Mouse (Mus musculus): ENCODE measurements around the gene Cep164. TPM values are rescaled to one million over a fixed set of nuclear protein-coding genes. Genes with fewer than 3 reads are reported as not detected.
A peak's percentile ranks its signal among the peaks of the same experiment; 100 is the strongest.
"Not testable (repeated sequence)": the region's sequence is repeated elsewhere in the genome, so short reads cannot be mapped to it uniquely, and the experiment has no call there.

Gene Cep164
- polyA plus RNA-seq, 1 experiment from 2014 or later: 16.4 TPM

GRCm38 (mm10) chr9:45846891-45847460, 18.5 kb upstream of the Cep164 start:
- no peaks in the 10 kb centered on the region for H3K9me3 ChIP-seq
- H3K4me2 ChIP-seq (replicated peaks): no peak overlapping the region
- H3K27ac ChIP-seq (replicated peaks): no peak overlapping the region
- no peak overlapping the region for H3K4me3 ChIP-seq
- WGBS: 86% methylated on average over 5 of the region's 5 CpGs
- no peaks in the 10 kb centered on the region for H3K27me3 ChIP-seq
- H3K36me3 ChIP-seq: no peaks in the 10 kb centered on the region
- H3K4me1 ChIP-seq: 0 out of 2 replicates have a peak, but pooled peaks cover under 1% of the 10 kb centered on the region
- ATAC-seq (ENCODE audit: low FRiP score, low read depth): no peak
- no peak overlapping the region for H3K9ac ChIP-seq (replicated peaks)

GRCm38 (mm10) chr9:45846176-45846575, 17.7 kb upstream of the Cep164 start:
- H3K36me3 ChIP-seq; H3K4me3 ChIP-seq; H3K27me3 ChIP-seq; H3K9ac ChIP-seq (replicated peaks); ATAC-seq (ENCODE audit: low FRiP score, low read depth); H3K9me3 ChIP-seq; H3K4me2 ChIP-seq (replicated peaks); H3K27ac ChIP-seq (replicated peaks); H3K4me1 ChIP-seq: not testable (repeated sequence)
- WGBS: 82% methylated on average over 2 of the region's 2 CpGs

- Histone ChIP-seq H3K36me3 (no peaks in the 10 kb centered on the region), H3K4me2 (replicated peaks) (no peak overlapping the region), H3K9me3 (no peaks in the 10 kb centered on the region), H3K27ac (replicated peaks) (no peak overlapping the region), H3K9ac (replicated peaks) (no peak overlapping the region), H3K4me1 (peaks cover 13% of the 10 kb centered on the region), H3K4me3 (no peak overlapping the region), H3K27me3 (no peaks in the 10 kb centered on the region)
- no peak for ATAC-seq (ENCODE audit: low FRiP score, low read depth)
- WGBS: 89% methylated on average over 3 of the region's 3 CpGs
These were observed 17.1 kb upstream of the Cep164 start for GRCm38 (mm10) chr9:45845541-45845940.

GRCm38 (mm10) chr9:45843780-45844179, 15.3 kb upstream of the Cep164 start:
- Histone ChIP-seq H3K9ac (replicated peaks) (no peak overlapping the region), H3K4me2 (replicated peaks) (no peak overlapping the region), H3K9me3 (no peaks in the 10 kb centered on the region), H3K4me1 (peaks cover 30% of the 10 kb centered on the region), H3K27ac (replicated peaks) (no peak overlapping the region), H3K36me3 (no peaks in the 10 kb centered on the region), H3K4me3 (no peak overlapping the region), H3K27me3 (no peaks in the 10 kb centered on the region)
- 90% methylated on average over 1 of the region's 1 CpGs for WGBS
- no peak for ATAC-seq (ENCODE audit: low FRiP score, low read depth)

- Histone ChIP-seq H3K9me3 (no peaks in the 10 kb centered on the region), H3K4me3 (no peak overlapping the region), H3K4me2 (replicated peaks) (no peak overlapping the region), H3K27ac (replicated peaks) (no peak overlapping the region), H3K36me3 (no peaks in the 10 kb centered on the region), H3K4me1 (peaks cover 31% of the 10 kb centered on the region), H3K9ac (replicated peaks) (no peak overlapping the region), H3K27me3 (no peaks in the 10 kb centered on the region)
- ATAC-seq (ENCODE audit: low FRiP score, low read depth): no peak
- 81% methylated on average over 5 of the region's 5 CpGs for WGBS
These were observed 14.5 kb upstream of the Cep164 start for GRCm38 (mm10) chr9:45843007-45843406.

DNA sequence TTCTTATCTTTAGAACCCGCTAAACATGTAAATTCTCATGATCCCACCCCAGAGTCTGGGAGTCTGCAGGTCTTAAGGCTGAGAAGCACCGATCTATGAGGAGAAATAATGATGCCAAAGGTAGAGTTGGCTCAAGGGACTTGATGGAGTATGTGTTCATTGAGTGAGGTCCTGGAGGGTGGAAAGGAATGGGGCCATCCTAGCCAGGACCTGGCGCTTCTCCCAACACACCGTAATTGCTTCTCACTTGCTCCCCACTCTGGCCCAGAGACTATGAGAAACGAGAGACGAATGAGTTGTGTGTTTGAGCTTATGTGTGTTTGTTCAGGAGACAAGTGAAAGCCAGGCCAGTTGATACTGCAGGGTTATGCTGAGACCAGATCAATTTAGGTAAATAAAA, 13.0 kb upstream of the Cep164 start:
- H3K27me3 ChIP-seq: no peaks in the 10 kb centered on the region
- no peaks in the 10 kb centered on the region for H3K9me3 ChIP-seq
- H3K4me3 ChIP-seq: no peak overlapping the region
- no peaks in the 10 kb centered on the region for H3K36me3 ChIP-seq
- H3K4me1 ChIP-seq: peaks cover 33% of the 10 kb centered on the region
- ATAC-seq (ENCODE audit: low FRiP score, low read depth): no peak
- no peak overlapping the region for H3K27ac ChIP-seq (replicated peaks)
- WGBS: 84% methylated on average over 6 of the region's 6 CpGs
- no peak overlapping the region for H3K9ac ChIP-seq (replicated peaks)
- H3K4me2 ChIP-seq (replicated peaks): 0 out of 2 replicates have a peak overlapping the region, but pooled peaks have one; percentile 83

GRCm38 (mm10) chr9:45840331-45840730, 11.8 kb upstream of the Cep164 start:
- WGBS: 73% methylated on average over 5 of the region's 5 CpGs
- H3K4me3 ChIP-seq: peak overlapping the region; percentile 86; the same call in 1 of the 2 replicates
- H3K27me3 ChIP-seq: no peaks in the 10 kb centered on the region
- H3K36me3 ChIP-seq: no peaks in the 10 kb centered on the region
- peaks cover 33% of the 10 kb centered on the region for H3K4me1 ChIP-seq
- ATAC-seq (ENCODE audit: low FRiP score, low read depth): no peak
- H3K4me2 ChIP-seq (replicated peaks): peak overlapping the region; percentile 83
- no peaks in the 10 kb centered on the region for H3K9me3 ChIP-seq
- H3K9ac ChIP-seq (replicated peaks): peak overlapping the region; percentile 88; the same call in 1 of the 2 replicates
- H3K27ac ChIP-seq (replicated peaks): no peak overlapping the region

DNA sequence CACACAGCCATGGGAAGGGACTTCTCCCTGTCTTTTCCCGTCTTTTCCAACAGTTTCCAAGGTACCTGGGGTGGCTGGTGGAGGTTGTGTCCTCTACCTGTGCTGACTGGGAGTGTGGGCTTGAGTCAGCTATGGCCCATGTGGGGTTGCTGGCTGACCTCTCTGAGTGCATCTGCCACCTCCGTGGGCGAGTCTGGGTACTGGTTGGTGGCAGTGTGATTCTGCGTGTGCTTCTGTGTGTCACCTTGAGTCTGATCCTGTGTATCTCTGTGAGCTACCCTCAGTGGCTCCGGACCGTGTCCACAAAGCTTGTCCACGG, 11.4 kb upstream of the Cep164 start:
- Histone ChIP-seq H3K27ac (replicated peaks) (no peak overlapping the region), H3K4me3 (peak overlapping the region; percentile 86), H3K4me2 (replicated peaks) (peak overlapping the region; percentile 83), H3K9me3 (no peaks in the 10 kb centered on the region), H3K4me1 (peaks cover 33% of the 10 kb centered on the region), H3K36me3 (no peaks in the 10 kb centered on the region), H3K9ac (replicated peaks) (peak overlapping the region; percentile 88), H3K27me3 (no peaks in the 10 kb centered on the region)
- WGBS: 79% methylated on average over 7 of the region's 7 CpGs
- ATAC-seq (ENCODE audit: low FRiP score, low read depth): no peak

GRCm38 (mm10) chr9:45839139-45839981, 10.9 kb upstream of the Cep164 start:
- WGBS: 19% methylated on average over 17 of the region's 17 CpGs
- H3K27ac ChIP-seq (replicated peaks): 0 out of 2 replicates have a peak overlapping the region, but pooled peaks have one; percentile 70

DNA sequence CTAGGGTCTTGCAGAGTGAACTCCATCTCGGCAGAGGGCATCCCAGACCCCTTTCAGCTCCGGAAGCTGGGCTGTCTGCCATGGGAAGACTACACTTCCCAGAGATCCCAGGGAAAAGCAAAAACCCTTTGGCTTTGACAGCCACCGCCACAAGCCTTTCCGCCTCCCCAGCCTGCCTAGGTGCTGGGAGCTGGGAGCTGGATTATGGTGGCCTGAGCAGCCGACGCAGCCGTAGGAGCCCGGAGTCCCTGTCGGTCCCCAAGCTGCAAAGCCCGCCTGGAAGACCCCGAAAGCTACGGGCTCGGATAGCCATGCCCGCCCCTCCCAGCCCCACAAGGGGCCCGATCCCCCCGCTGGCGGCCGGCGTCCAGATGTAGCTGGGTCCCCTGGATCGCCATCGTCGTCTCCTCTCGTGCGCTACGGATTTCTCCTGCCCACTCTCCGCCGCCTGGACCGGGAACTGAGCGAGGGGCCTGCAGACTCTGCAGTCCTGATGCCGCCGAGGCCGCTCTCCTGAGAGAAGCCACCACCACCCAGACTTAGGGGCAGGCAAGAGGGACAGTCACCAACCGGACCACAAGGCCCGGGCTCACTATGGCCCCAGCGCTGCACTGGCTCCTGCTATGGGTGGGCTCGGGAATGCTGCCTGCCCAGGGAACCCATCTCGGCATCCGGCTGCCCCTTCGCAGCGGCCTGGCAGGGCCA, 10.1 kb upstream of the Cep164 start, which contains the start of gene Bace1:
Gene Bace1 (plus strand): TSS at position 147 of the 705 bp plus-strand sequence.
- Histone ChIP-seq H3K36me3 (no peaks in the 10 kb centered on the region), H3K27ac (replicated peaks) (peak within 1 kb of the TSS; percentile 70), H3K9ac (replicated peaks) (peak within 1 kb of the TSS; percentile 88), H3K4me3 (peak within 1 kb of the TSS; percentile 86), H3K27me3 (no peaks in the 10 kb centered on the region), H3K9me3 (no peaks in the 10 kb centered on the region), H3K4me1 (peaks cover 33% of the 10 kb centered on the region), H3K4me2 (replicated peaks) (peak within 1 kb of the TSS; percentile 83)
- WGBS: 0% methylated on average over 40 of the region's 40 CpGs
- ATAC-seq (ENCODE audit: low FRiP score, low read depth): peak; percentile 87

More at GRCm38 (mm10) chr9:45839139-45839981, 10.9 kb upstream of the Cep164 start:
- Histone ChIP-seq H3K4me2 (replicated peaks) (peak overlapping the region; percentile 83), H3K9me3 (no peaks in the 10 kb centered on the region), H3K36me3 (no peaks in the 10 kb centered on the region), H3K27me3 (no peaks in the 10 kb centered on the region), H3K4me1 (peaks cover 33% of the 10 kb centered on the region), H3K9ac (replicated peaks) (peak overlapping the region; percentile 88), H3K4me3 (peak overlapping the region; percentile 86)
- peak; percentile 39; the same call in 1 of the 2 replicates for ATAC-seq (ENCODE audit: low FRiP score, low read depth)

DNA sequence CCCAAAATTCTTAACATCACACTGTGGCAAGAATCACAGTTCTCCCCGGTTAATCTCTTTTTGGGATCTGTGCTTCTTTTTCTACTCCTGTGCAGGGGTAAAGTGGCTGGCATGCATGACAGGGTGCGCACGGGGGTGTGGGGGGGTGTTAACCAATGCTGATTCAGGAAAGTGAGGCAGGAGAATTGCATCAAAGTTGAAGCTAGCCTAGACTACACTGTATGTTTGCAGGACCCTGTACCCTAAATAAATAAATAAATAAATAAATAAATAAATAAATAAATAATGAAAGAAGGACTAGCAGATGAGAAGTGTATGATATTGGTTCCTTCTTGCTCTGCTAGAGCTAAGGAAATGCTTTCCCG, 9.6 kb upstream of the Cep164 start:
- ATAC-seq (ENCODE audit: low FRiP score, low read depth): no peak; the same call in none of the 2 replicates
- H3K4me2 ChIP-seq (replicated peaks): peak overlapping the region; percentile 83
- peak overlapping the region; percentile 86; the same call in 1 of the 2 replicates for H3K4me3 ChIP-seq
- H3K4me1 ChIP-seq: peaks cover 33% of the 10 kb centered on the region
- WGBS: 31% methylated on average over 4 of the region's 4 CpGs
- no peaks in the 10 kb centered on the region for H3K36me3 ChIP-seq
- H3K27me3 ChIP-seq: no peaks in the 10 kb centered on the region
- H3K27ac ChIP-seq (replicated peaks): no peak overlapping the region
- H3K9me3 ChIP-seq: no peaks in the 10 kb centered on the region
- no peak overlapping the region for H3K9ac ChIP-seq (replicated peaks)

DNA sequence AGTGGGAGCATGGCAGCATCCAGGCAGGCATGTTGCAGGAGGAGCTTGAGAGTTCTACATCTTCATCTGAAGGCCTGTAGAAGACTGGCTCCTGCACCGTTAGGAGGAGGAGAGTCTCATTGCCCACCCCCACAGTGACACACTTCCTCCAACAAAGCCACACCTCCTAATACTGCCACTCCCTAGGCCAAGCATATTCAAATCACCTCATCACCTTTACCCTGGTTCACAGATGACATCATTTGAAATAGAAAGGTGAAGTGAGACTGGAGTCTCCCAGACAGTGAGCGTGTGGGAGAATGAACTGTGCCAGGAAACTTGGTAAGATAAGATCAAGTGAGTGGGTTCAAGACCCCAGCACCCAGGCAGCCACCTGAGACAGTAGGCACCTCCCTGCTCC, 5.0 kb upstream of the Cep164 start:
- Histone ChIP-seq H3K27me3 (no peaks in the 10 kb centered on the region), H3K4me1 (peaks cover 4% of the 10 kb centered on the region; the same call in 1 of the 2 replicates), H3K9me3 (no peaks in the 10 kb centered on the region), H3K27ac (replicated peaks) (no peak overlapping the region), H3K4me2 (replicated peaks) (no peak overlapping the region), H3K4me3 (no peak overlapping the region), H3K36me3 (no peaks in the 10 kb centered on the region), H3K9ac (replicated peaks) (no peak overlapping the region)
- 90% methylated on average over 2 of the region's 2 CpGs for WGBS
- no peak for ATAC-seq (ENCODE audit: low FRiP score, low read depth)
